ENCODE assay signal across 15 mouse cellular contexts in genomic region chr10:99482009-99482408, GRCm38 (mm10).
DNase-seq lines count a peak whose midpoint lies in the region.
"Had no signal": no experiment of that assay in that cellular context is flagged by ENCODE, and none has a peak within 500 bp of the region (broad histone marks: within the 10 kb centered on the region; RNA-seq: fewer than 3 reads in every experiment).

No protein-coding gene starts in this region.

- peak; percentile 65 for DNase-seq in heart, adult 11 months
- DNase-seq in heart, postnatal 4 days: no peak
- DNase-seq in layer of hippocampus, adult 9-11 months: peak; percentile 40
- no peak for DNase-seq in layer of hippocampus, postnatal 36 days
- DNase-seq in brain, adult 2 months (ENCODE audit: low read depth, low spot score): peak; percentile 40
- DNase-seq in cerebellum, adult 9-10 months: no peak
- DNase-seq: adrenal gland, adult 2 months; adrenal gland, postnatal 10 days; adrenal gland, postnatal 25 days; cerebellum, adult 11-12 months; cerebellum, adult 2 months; cerebellum, adult 9-11 months; cerebellum, postnatal 14 days; cerebellum, postnatal 36 days; embryo, embryonic 11 days had no signal

Comparison
In these comparisons a context has a peak if more than half of its experiments do, and no peak if none do; other contexts are left out.
1. DNase-seq: peak in heart, adult 11 months (single experiment), layer of hippocampus, adult 9-11 months (single experiment) and brain, adult 2 months (single experiment); none in heart, postnatal 4 days (single experiment), layer of hippocampus, postnatal 36 days (0 of 2) and cerebellum, adult 9-10 months (single experiment).